Mouse (Mus musculus): ENCODE measurements at regions not wholly inside any gene's neighbourhood (a gene's known extent, or its start where the extent isn't known, plus 50 kb on each side); places are given as distances from the start of the nearest gene placed in this dataset.

DNA sequence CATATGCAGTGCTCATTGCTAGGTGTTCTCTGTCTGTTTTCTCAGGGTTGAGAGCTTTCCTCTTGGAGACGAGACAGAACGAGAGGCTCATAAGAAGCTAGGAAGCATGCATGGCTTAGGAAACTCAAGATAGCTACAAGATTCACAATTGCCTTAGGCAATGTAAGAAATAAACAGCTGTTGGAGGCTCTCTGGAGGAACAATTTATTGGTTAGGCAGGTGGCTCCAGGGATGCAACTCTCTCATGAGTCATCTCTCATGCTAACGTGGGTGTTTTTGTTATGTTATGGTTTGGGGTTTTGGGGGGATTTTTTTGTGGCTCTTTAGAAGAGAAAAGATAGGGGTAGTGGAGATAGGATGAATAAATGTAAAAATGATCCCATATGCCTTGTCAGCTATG lies 657.2 kb downstream of the Cdk5rap2 start:
- no peak for DNase-seq

DNA sequence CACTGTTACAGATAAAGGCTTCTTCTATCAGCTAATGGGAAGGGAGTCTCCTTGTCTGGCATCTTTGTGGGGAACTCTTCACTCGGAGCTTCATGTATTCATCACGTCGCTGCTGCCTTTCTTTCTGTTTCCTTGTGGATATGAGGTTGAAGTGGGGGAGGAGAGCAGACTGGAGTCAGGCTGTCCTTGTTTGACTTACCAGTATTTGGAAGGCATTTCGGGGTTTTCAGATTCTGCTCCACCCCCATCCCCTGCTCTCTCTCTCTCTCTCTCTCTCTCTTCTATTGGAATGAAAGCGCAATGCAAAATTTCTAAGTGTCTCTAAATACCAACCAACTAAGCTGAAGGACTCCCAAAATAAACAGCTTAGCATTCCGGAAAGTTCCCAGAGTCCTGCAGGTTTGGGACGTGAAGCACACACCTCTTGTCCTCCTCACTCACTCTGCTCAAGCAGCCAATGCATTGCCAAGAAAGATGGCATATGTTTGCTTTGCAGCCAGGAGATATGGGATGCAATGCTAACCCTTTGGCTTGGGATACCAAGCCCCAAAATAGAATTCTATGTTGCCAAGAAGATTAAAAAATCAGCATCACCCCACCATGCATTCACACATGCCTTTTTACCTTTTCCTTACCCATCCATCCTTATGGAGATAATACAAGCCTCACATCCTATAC lies 670.3 kb downstream of the Cdk5rap2 start:
- DNase-seq, result no peak
